Comparison of ENCODE assay signal across 14 mouse cellular contexts in genomic region chr4:103180300-103180888, GRCm38 (mm10). TPM values are rescaled to one million over a fixed set of nuclear protein-coding genes. Genes with fewer than 3 reads are reported as not detected.
DNase-seq lines count a peak whose midpoint lies in the region; ATAC-seq and TF ChIP-seq lines count a peak whose summit lies in the region.
"Had no signal": no experiment of that assay in that cellular context is flagged by ENCODE, and none has a peak within 500 bp of the region (broad histone marks: within the 10 kb centered on the region; RNA-seq: fewer than 3 reads in every experiment).

No protein-coding gene starts in this region.

- TF ChIP-seq EP300 in heart, postnatal 0 days (IDR thresholded peaks at IDR 0.05; ENCODE audit: low read depth): no peak

- no peak for ATAC-seq in heart, postnatal 0 days (ENCODE audit: insufficient read depth, low read depth)
- peak; percentile 54; the same call in 1 of the 2 replicates for ATAC-seq in hindbrain, embryonic 15.5 days (ENCODE audit: low FRiP score, low read depth)
- ATAC-seq: Patski had no signal

- no peak overlapping the region for H3K4me2 ChIP-seq in heart, postnatal 0 days (ENCODE audit: low read depth, low read length)
- no peak overlapping the region for H3K4me2 ChIP-seq in hindbrain, embryonic 15.5 days
- H3K4me2 ChIP-seq: embryonic facial prominence, embryonic 15.5 days; kidney, embryonic 15.5 days; lung, embryonic 15.5 days had no signal

- H3K4me3 ChIP-seq in heart, postnatal 0 days (ENCODE audit: low read depth, low read length): no peak overlapping the region
- no peak overlapping the region for H3K4me3 ChIP-seq in hindbrain, embryonic 15.5 days
- H3K4me3 ChIP-seq: embryonic facial prominence, embryonic 15.5 days; kidney, embryonic 15.5 days; lung, embryonic 15.5 days had no signal

- no peaks in the 10 kb centered on the region for H3K9me3 ChIP-seq in heart, postnatal 0 days (replicated peaks; ENCODE audit: control insufficient read depth, low read length)
- H3K9me3 ChIP-seq in hindbrain, embryonic 15.5 days: no peaks in the 10 kb centered on the region
- H3K9me3 ChIP-seq: embryonic facial prominence, embryonic 15.5 days; kidney, embryonic 15.5 days; lung, embryonic 15.5 days had no signal

- H3K36me3 ChIP-seq in heart, postnatal 0 days (replicated peaks; ENCODE audit: control insufficient read depth, insufficient read depth, low read length): peaks cover 14% of the 10 kb centered on the region; the same call in 1 of the 2 replicates
- H3K36me3 ChIP-seq in hindbrain, embryonic 15.5 days: peaks cover 16% of the 10 kb centered on the region; the same call in 1 of the 2 replicates

- no peak for TF ChIP-seq CTCF in heart, postnatal 0 days (IDR thresholded peaks at IDR 0.05; ENCODE audit: low read depth)

- peaks cover 24% of the 10 kb centered on the region for H3K4me1 ChIP-seq in heart, postnatal 0 days (ENCODE audit: control insufficient read depth, insufficient read depth)
- peaks cover 21% of the 10 kb centered on the region; the same call in 1 of the 2 replicates for H3K4me1 ChIP-seq in hindbrain, embryonic 15.5 days (replicated peaks)

- peak overlapping the region; percentile 84; the same call in 1 of the 2 replicates for H3K27ac ChIP-seq in heart, postnatal 0 days (ENCODE audit: low read depth)
- 0 out of 2 replicates have a peak overlapping the region, but pooled peaks have one; percentile 25 for H3K27ac ChIP-seq in hindbrain, embryonic 15.5 days (replicated peaks)
- H3K27ac ChIP-seq: embryonic facial prominence, embryonic 15.5 days; kidney, embryonic 15.5 days; lung, embryonic 15.5 days had no signal

- WGBS in heart, postnatal 0 days: 84% methylated on average over 8 of the region's 8 CpGs
- 56% methylated on average over 8 of the region's 8 CpGs for WGBS in hindbrain, embryonic 15.5 days

- no peak overlapping the region for H3K9ac ChIP-seq in heart, postnatal 0 days (replicated peaks; ENCODE audit: low read depth, low read length)
- H3K9ac ChIP-seq in hindbrain, embryonic 15.5 days: no peak overlapping the region
- H3K9ac ChIP-seq: embryonic facial prominence, embryonic 15.5 days; kidney, embryonic 15.5 days; lung, embryonic 15.5 days had no signal

- DNase-seq in embryo, embryonic 11 days: peak; percentile 23
- DNase-seq in embryo, embryonic 9.5 days (ENCODE audit: extremely low spot score): no peak
- DNase-seq in heart, postnatal 0 days (ENCODE audit: low spot score): no peak
- DNase-seq in heart, postnatal 4 days: no peak
- DNase-seq in retina, embryonic 14.5 days (ENCODE audit: low spot score): peak; percentile 13
- DNase-seq in cerebellum, postnatal 4 days (ENCODE audit: low spot score in 2 of 2): no peak
- DNase-seq in cerebellum, adult 11-12 months: no peak
- DNase-seq: cerebellum, adult 9-11 months; heart, postnatal 36 days had no signal

- no peaks in the 10 kb centered on the region for H3K27me3 ChIP-seq in heart, postnatal 0 days (ENCODE audit: control insufficient read depth, insufficient read depth, low read length)
- no peaks in the 10 kb centered on the region for H3K27me3 ChIP-seq in hindbrain, embryonic 15.5 days
- H3K27me3 ChIP-seq: embryonic facial prominence, embryonic 15.5 days; kidney, embryonic 15.5 days; lung, embryonic 15.5 days; Patski had no signal

RNA-seq across cellular contexts. Expression of gene Slc35d1, which starts 34.6 kb away (rescaled TPM):
- 2.6 and 4.8 TPM in 2 replicates for total RNA-seq in heart, postnatal 0 days (2014; rRNA removed; ENCODE audit: low replicate concordance)
- polyA plus RNA-seq in heart, postnatal 0 days (2015; fragmentation: Nextera tagmentation; extraction: Ambion mirVana): 3.4 and 4.2 TPM in 2 replicates
- total RNA-seq in heart, postnatal 4 days (2021): 1 to 10 TPM; 8.4 to 8.8 TPM
- polyA plus RNA-seq in hindbrain, embryonic 15.5 days (2015; fragmentation: Nextera tagmentation; extraction: Ambion mirVana): 7.0 and 7.9 TPM in 2 replicates

Comparison
In these comparisons a context has a peak if more than half of its experiments do, and no peak if none do; other contexts are left out.
1. DNase-seq: peak in embryo, embryonic 11 days (single experiment) and retina, embryonic 14.5 days (single experiment); none in embryo, embryonic 9.5 days (single experiment), heart, postnatal 0 days (single experiment), heart, postnatal 4 days (single experiment), cerebellum, postnatal 4 days (0 of 2) and cerebellum, adult 11-12 months (single experiment).